In the genomic region with DNA sequence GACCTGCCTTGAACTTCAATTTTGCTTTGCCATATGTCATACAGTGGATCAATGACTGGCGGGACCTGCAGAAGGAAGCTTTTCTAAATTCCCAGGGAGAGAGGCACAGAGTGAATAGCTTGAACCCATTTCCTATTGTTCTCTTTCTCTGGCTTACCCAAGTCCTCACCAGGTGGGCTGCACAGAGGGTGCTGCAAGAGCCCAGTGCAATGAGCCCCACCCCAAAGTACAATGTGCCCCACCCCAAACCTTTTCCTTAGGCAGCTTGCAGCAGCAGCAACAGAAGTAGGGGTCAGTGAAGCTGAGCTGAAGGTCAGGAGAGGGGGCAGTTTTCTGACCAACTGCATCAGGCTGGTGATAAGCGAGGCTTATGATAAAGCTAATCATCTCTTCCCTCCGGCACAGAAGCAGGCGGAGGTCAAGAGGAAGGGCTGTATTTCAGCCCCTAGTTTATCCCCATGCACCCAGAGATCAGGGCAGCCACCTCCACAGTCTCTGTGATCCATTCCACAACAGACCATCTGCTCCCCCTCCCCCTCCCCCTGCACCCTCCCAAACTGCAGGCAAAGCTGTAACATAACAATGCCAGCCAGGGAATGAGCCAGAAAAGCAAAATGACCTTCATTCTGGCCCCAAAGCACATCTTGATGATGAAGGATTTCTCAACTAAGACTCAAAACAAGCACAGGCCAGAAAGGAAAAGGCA, we compare ENCODE assay signal across 12 mouse cellular contexts.
DNase-seq lines count a peak whose midpoint lies in the region; ATAC-seq and TF ChIP-seq lines count a peak whose summit lies in the region.
"Had no signal": no experiment of that assay in that cellular context is flagged by ENCODE, and none has a peak within 500 bp of the region (broad histone marks: within the 10 kb centered on the region; RNA-seq: fewer than 3 reads in every experiment).

No protein-coding gene starts in this region.

- no peaks in the 10 kb centered on the region for H3K27me3 ChIP-seq in cerebellum, adult 2 months (ENCODE audit: control insufficient read depth, insufficient read depth, low read length)
- no peaks in the 10 kb centered on the region for H3K27me3 ChIP-seq in hindbrain, embryonic 12.5 days
- H3K27me3 ChIP-seq: CH12.LX; stomach, embryonic 15.5 days had no signal

- H3K36me3 ChIP-seq in hindbrain, embryonic 12.5 days: no peaks in the 10 kb centered on the region
- H3K36me3 ChIP-seq: stomach, embryonic 15.5 days had no signal

- H3K4me2 ChIP-seq in hindbrain, embryonic 12.5 days (replicated peaks): no peak overlapping the region
- H3K4me2 ChIP-seq: stomach, embryonic 15.5 days had no signal

- no peaks in the 10 kb centered on the region for H3K9me3 ChIP-seq in hindbrain, embryonic 12.5 days (replicated peaks)
- H3K9me3 ChIP-seq: stomach, embryonic 15.5 days had no signal

- DNase-seq in layer of hippocampus, adult 2 months (ENCODE audit: low spot score in 2 of 2): no peak
- no peak for DNase-seq in layer of hippocampus, postnatal 14 days (ENCODE audit: low spot score in 2 of 2)
- DNase-seq in cerebellum, adult 2 months: peak; percentile 57 to 63
- peak; percentile 81 for DNase-seq in retina, postnatal 1 day
- DNase-seq in adrenal gland, adult 8-10 months: no peak
- DNase-seq: kidney, postnatal 14 days; lung, adult 2 months; right cerebral cortex, adult 18-20 months had no signal

- H3K9ac ChIP-seq in hindbrain, embryonic 12.5 days: peak overlapping the region; percentile 23; the same call in 1 of the 2 replicates
- H3K9ac ChIP-seq: stomach, embryonic 15.5 days had no signal

- peaks cover 53% of the 10 kb centered on the region for H3K4me1 ChIP-seq in cerebellum, adult 2 months (ENCODE audit: control insufficient read depth, insufficient read depth, low read length)
- H3K4me1 ChIP-seq in hindbrain, embryonic 12.5 days: peaks cover 69% of the 10 kb centered on the region

- WGBS in cerebellum, adult 2 months: 23% methylated on average over 4 of the region's 4 CpGs
- 39% methylated on average over 4 of the region's 4 CpGs for WGBS in hindbrain, embryonic 12.5 days

- TF ChIP-seq POLR2A in cerebellum, adult 2 months (IDR thresholded peaks at IDR 0.05; ENCODE audit: borderline replicate concordance, insufficient read depth, low read length): no peak

- TF ChIP-seq CTCF in layer of hippocampus, adult 2 months (conservative IDR thresholded peaks at IDR 0.05): no peak
- TF ChIP-seq CTCF in cerebellum, adult 2 months (IDR thresholded peaks at IDR 0.05; ENCODE audit: borderline replicate concordance, insufficient read depth, low read depth, low read length): no peak

- H3K4me3 ChIP-seq in layer of hippocampus, adult 2 months: no peak overlapping the region
- H3K4me3 ChIP-seq in cerebellum, adult 2 months (replicated peaks; ENCODE audit: insufficient read depth, low read depth, low read length): no peak overlapping the region
- no peak overlapping the region for H3K4me3 ChIP-seq in hindbrain, embryonic 12.5 days
- H3K4me3 ChIP-seq: stomach, embryonic 15.5 days had no signal

- peak overlapping the region; percentile 83 for H3K27ac ChIP-seq in layer of hippocampus, adult 2 months
- H3K27ac ChIP-seq in cerebellum, adult 2 months (ENCODE audit: insufficient read depth, low read length): peak overlapping the region; percentile 93
- peak overlapping the region; percentile 76 for H3K27ac ChIP-seq in hindbrain, embryonic 12.5 days
- H3K27ac ChIP-seq: stomach, embryonic 15.5 days had no signal

- peak; percentile 39; the same call in 1 of the 2 replicates for ATAC-seq in hindbrain, embryonic 12.5 days (ENCODE audit: low FRiP score)
- ATAC-seq in erythroblast, adult 5-6 weeks (replicated peaks; ENCODE audit: low FRiP score, poor library complexity, severe bottlenecking): no peak

Comparison
In these comparisons a context has a peak if more than half of its experiments do, and no peak if none do; other contexts are left out.
1. DNase-seq: peak in cerebellum, adult 2 months (2 of 2) and retina, postnatal 1 day (single experiment); none in layer of hippocampus, adult 2 months (0 of 2), layer of hippocampus, postnatal 14 days (0 of 2) and adrenal gland, adult 8-10 months (single experiment).
2. Peak in every context shown above with its lines, with median percentiles within 50 percentile points of each other: H3K27ac ChIP-seq.